Mouse (Mus musculus) brain, embryonic 14.5 days (tissue): ENCODE measurements around the gene Hpse2. TPM values are rescaled to one million over a fixed set of nuclear protein-coding genes. Genes with fewer than 3 reads are reported as not detected.

ENCODE experiments used
- DNase-seq: peaks from one replicate; pipeline ENCODE4 v3.0.0-alpha.2; 2011; ENCODE audit warnings: low read depth
- CTCF ChIP-seq: fragments of 200-500 bp; IDR thresholded peaks from 2 replicates; pipeline ENCODE4 v1.5.1; 2012; ENCODE audit warnings: inconsistent platforms, mild to moderate bottlenecking, moderate library complexity, borderline replicate concordance; ENCODE audit not compliant: insufficient read depth, insufficient read length; ENCODE audit errors: extremely low read depth
- POLR2A ChIP-seq: fragments of 200-500 bp; IDR thresholded peaks from 2 replicates; pipeline ENCODE4 v1.6.1; 2012; ENCODE audit warnings: mild to moderate bottlenecking, inconsistent platforms, borderline replicate concordance; ENCODE audit not compliant: poor library complexity, insufficient read depth, insufficient read length, severe bottlenecking; ENCODE audit errors: extremely low read depth
- polyA plus RNA-seq: library from polyadenylated mRNA; depleted of rRNA; stranded (reverse); fragments of >200 nt; gene quantifications from 2 replicates; pipeline ENCODE4 v1.2.3, GENCODE M21; 2012

Gene Hpse2
- polyA plus RNA-seq, 1 experiment = 0.18 TPM

GRCm38 (mm10) chr19:43018792-43019191, 369.4 kb downstream of the Hpse2 start:
- no peak for DNase-seq
- TF ChIP-seq POLR2A = no peak
- TF ChIP-seq CTCF = no peak

DNA sequence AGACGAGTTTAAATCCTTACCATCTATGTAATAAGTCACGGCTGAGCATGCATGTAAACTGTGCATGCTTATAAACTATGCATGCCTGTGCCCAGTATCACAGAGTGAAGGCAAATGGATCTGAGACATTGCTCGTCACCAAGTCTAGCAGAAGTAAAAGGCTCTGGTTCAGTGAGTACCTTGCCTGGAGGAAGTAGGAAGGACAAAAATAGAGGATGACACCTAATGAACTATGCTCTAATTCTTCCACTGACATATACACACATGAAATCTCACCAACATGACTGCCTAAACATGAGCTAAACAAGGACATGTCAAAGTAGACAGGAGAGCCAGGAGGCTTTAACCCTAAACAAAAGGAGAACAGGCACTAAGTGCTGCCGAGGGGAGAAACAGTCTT, 391.7 kb downstream of the Hpse2 start:
- no peak for DNase-seq
- no peak for TF ChIP-seq POLR2A
- no peak for TF ChIP-seq CTCF

DNA sequence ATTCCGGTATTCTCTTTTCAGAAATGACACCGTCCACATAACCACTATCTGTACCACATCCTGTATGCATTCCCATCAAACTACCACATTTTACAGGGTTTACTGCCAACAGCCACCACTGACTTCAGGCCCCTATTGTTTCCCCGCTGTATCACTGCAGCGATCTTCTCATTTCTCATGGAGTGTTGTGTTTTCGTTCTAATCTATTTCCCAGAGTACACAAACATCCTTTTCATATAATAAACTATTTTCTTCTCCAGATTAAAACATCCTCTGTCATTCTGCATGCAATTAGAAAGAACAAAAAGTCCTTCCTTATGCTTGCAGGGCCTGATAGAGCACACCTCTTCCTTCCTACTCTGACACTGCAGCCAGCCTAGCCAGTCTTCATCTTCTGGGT, 399.3 kb downstream of the Hpse2 start:
- no peak for DNase-seq
- no peak for TF ChIP-seq CTCF
- TF ChIP-seq POLR2A = no peak

DNA sequence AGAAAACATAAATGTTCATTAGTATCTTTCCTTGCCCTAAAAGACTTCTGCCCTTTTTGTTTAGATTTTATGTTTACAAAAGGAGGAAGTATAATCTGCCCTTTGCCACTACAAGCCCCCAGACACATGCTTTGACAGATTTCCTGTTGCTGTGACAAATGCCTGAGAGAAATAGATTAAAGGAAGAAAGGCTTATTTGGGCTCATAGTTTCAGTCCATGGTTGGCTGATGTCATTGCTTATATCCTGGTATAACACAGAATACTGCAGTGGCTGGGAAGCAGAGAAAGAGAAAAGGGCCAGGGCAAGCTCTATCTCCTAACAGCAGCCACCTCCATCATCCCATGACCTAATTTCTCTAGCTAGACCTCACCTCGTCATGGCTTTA, 401.8 kb downstream of the Hpse2 start:
- no peak for TF ChIP-seq POLR2A
- TF ChIP-seq CTCF = no peak
- DNase-seq = no peak

- DNase-seq = peak; percentile 20
- TF ChIP-seq POLR2A (no peak), CTCF (no peak)
Measured at GRCm38 (mm10) chr19:42985372-42986314, 402.5 kb downstream of the Hpse2 start.

- DNase-seq = no peak
- TF ChIP-seq CTCF (no peak), POLR2A (no peak)
Measured at GRCm38 (mm10) chr19:42980537-42980936, 407.6 kb downstream of the Hpse2 start.

GRCm38 (mm10) chr19:42977938-42978337, 410.2 kb downstream of the Hpse2 start:
- TF ChIP-seq CTCF (no peak), POLR2A (no peak)

DNA sequence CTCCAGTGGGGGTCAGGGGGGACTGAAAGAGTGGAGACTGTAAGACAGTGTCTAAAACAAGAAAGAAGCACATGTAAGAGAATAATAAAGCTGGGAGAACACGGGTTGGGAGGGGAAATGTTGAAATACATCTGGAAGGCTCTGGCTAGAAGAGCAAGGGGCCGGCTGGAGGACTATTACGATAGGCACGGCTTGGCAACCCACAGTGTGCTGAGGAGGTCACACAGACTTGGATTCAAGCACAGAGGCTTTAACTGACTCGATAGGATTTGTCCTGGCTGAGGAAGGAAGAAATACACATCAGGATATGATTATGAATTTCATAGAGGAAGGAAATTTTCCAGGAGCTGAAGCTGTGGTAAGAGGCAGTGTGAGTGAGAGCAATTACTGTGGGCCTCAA, 414.4 kb downstream of the Hpse2 start:
- no peak for DNase-seq
- TF ChIP-seq POLR2A = no peak
- TF ChIP-seq CTCF = no peak

More at GRCm38 (mm10) chr19:42977938-42978337, 410.2 kb downstream of the Hpse2 start:
- no peak for DNase-seq

GRCm38 (mm10) chr19:42965171-42965570, 423.0 kb downstream of the Hpse2 start:
- no peak for TF ChIP-seq POLR2A
- no peak for TF ChIP-seq CTCF

GRCm38 (mm10) chr19:42948114-42948636, 440.0 kb downstream of the Hpse2 start:
- TF ChIP-seq CTCF = no peak
- TF ChIP-seq POLR2A = no peak

More at GRCm38 (mm10) chr19:42965171-42965570, 423.0 kb downstream of the Hpse2 start:
- DNase-seq = no peak

DNA sequence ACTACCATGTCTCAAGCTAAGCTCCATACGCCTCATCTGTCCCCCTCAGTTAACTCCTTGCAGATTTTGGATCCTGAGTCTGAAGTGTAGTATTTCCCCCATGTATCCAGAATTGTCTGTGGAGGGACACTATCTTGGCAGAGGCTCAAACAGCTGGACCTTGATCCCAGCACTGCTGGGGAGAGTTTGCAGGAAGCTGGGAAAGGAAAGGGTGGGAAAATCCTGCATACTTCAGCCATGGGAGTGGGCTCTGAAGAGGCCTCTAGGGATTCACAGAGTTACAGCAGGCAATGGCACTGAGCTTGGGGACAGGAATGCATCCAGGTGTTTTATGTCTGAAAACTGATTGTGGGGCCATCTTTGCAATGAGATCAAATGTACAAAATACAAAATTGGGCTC, 450.6 kb downstream of the Hpse2 start:
- TF ChIP-seq POLR2A (no peak), CTCF (no peak)
- DNase-seq = no peak

More at GRCm38 (mm10) chr19:42948114-42948636, 440.0 kb downstream of the Hpse2 start:
- no peak for DNase-seq

DNA sequence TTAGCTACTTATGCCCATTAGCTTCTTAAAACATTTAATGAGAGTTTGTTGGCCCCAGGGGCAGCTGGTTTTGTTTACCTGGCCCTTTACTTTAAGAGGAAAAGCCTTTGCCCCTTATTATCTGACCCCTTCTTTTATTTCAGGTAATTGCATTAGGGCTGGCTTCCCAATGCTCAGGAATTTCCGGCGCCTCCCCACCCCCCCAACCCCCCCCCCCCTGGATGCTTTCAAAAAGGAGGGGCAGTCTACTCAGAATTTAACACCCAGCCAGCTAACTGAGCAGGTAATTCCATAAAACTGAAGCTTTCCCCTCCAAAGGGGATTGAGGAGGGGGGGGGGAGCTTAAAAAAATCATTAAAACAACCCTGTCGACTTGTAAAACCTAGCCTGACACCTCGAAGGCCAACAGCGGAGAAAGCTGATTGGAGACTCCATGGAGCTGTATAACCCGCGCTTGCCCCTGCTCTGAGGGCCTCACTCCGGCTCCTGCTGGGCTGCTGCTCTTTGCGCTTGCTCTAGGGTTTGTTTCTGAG, 451.4 kb downstream of the Hpse2 start:
- peak; percentile 7 for DNase-seq
- TF ChIP-seq POLR2A (no peak), CTCF (no peak)

GRCm38 (mm10) chr19:42929702-42930101, 458.5 kb downstream of the Hpse2 start:
- TF ChIP-seq CTCF (no peak), POLR2A (no peak)
- DNase-seq = no peak
